Mouse (Mus musculus): ENCODE measurements around the gene Gm2a.

The Gm2a gene

DNA sequence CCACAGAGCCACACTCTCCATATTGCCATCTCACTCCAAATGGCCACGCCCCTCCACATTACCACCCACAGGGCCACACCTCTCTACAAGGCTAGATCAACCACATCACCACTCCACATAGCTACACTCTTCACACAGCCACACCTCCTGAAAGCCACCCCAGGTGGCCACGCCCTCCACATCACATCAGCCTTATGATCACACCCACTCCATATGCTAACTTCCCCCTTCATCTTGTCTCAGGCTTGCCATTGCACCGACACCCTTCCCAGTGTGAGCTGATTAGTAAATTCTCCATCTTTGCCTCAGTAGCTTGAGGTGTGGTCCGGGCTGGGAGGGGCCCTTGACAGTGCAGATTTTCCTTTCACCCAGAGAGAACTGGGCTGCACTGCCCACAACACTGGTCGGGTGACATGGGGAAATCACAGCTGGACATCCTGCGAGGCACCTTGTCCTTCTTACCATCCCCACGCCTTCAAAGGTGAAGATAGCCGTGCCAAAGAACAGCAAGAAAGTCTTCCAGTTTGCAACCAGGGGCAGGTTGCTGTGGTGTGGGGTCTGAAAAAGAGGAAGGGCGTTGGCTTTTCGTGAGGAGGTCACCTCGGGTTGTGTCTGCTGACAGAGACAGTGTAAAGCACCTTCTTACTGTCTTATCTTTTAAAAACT, 33.3 kb downstream of the Gm2a start:
- DNase-seq (ENCODE audit: low read depth, low spot score) = peak; percentile 31

GRCm38 (mm10) chr11:55131946-55132345, 34.0 kb downstream of the Gm2a start:
- no peak for DNase-seq (ENCODE audit: low read depth, low spot score)

DNA sequence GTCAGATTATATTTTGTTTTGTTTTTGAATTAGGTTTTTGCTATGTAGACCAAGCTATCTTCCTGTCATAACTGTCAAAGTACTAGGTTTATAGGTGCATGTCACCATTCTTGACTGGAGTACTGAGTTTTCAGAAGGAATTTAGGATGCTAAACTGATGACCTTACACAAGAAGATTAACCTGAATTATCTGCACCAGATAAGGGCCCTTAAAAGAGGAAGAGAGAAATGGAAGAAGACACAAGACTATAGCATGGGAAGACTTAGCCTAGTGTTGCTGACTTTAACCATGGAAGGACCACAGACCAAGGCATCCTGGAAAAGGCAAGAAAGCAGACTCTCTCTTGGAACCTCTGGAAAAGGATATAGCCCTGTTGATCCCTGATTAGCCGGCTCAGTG, 35.3 kb downstream of the Gm2a start:
- no peak for DNase-seq (ENCODE audit: low read depth, low spot score)

- no peak for DNase-seq (ENCODE audit: low read depth, low spot score)
These were observed 36.5 kb downstream of the Gm2a start for GRCm38 (mm10) chr11:55134407-55134806.

DNA sequence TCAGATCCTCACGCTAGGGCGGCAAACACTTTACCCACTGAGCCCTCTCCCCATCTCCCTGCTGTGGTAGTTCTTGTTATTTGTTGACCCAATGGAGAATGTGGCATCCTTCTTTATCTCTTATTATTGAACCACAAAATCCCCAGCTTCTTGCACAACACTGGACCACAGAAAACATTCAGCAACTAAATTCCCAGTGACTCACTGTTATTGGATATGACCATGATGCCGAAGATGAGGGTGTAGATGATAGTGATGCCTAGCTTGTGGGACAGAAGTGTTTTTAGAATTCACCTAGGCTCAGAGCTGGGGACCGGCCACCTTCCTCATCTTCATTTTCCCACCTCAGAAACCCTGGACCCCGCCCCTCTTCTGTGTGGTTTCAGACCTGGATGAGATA, 37.0 kb downstream of the Gm2a start:
- no peak for DNase-seq (ENCODE audit: low read depth, low spot score)

GRCm38 (mm10) chr11:55136770-55137547, 39.0 kb downstream of the Gm2a start:
- peak; percentile 46 for DNase-seq (ENCODE audit: low read depth, low spot score)

GRCm38 (mm10) chr11:55137646-55138045, 39.7 kb downstream of the Gm2a start:
- DNase-seq (ENCODE audit: low read depth, low spot score) = no peak

DNA sequence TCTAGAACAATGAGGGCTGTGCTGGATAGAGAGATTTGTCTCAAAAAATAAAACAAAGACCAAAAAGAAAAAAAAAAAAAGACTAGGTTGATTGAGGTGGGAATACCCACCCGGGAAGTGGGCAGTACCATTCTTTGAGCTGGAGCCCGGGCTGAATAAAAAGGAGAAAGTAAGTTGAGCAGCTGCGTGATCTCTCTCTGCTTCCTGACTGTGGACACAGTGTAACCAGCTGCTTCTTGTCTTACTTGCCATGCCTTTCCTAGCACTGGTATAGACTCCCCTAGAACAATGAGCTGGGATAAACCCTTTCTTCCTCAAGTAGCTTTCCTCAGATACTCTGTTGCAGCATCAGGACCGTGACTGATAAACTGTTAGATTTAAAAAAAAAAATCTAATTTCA, 43.6 kb downstream of the Gm2a start:
- no peak for DNase-seq (ENCODE audit: low read depth, low spot score)

GRCm38 (mm10) chr11:55144011-55144410, 46.1 kb downstream of the Gm2a start:
- DNase-seq (ENCODE audit: low read depth, low spot score) = no peak

GRCm38 (mm10) chr11:55146855-55147254, 48.9 kb downstream of the Gm2a start:
- DNase-seq (ENCODE audit: low read depth, low spot score) = no peak

GRCm38 (mm10) chr11:55147423-55147822, 49.5 kb downstream of the Gm2a start:
- no peak for DNase-seq (ENCODE audit: low read depth, low spot score)

DNA sequence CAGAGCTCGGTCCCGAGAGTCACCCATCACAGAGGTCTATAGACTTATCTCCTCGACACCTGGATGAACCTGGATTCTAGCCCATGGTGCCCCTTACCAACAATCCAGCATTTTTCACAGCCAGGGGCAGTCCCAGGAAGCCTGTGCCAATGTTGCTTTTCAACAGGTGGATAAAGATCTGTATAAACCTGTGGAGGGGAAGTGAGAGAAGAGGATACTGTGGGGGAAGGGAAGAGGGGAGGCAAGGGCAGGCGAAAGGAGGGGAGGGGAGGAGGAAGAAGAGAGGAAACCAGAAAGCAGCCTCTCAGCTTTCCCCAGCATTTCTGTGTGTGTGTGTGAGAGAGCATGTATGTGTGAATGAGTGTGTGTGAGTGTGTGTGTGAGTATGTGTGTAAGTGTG, 50.5 kb downstream of the Gm2a start:
- DNase-seq (ENCODE audit: low read depth, low spot score) = peak; percentile 45

DNA sequence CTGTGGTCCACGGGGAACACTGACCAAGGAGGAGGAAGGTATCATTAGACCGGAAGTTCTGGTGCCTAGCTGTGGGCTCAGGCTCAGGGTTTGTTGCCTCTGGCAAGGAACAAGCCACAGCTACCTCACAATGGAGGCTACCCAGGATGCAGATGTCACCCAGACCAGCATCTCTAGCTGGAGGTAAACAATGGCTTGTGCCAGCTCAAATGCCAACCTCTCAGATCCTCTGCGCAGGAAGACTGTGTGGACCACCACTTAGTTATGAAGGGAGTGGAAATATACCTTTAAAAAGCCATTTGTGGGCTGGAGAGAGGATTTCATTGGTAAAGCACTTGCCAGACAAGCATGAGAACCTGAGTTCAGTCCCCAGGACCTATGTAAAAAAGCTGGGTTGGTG, 53.7 kb downstream of the Gm2a start, which contains the start of gene Slc36a3:
Gene Slc36a3 (minus strand): TSS at position 101 of the 400 bp plus-strand sequence.
- DNase-seq (ENCODE audit: low read depth, low spot score) = no peak

DNA sequence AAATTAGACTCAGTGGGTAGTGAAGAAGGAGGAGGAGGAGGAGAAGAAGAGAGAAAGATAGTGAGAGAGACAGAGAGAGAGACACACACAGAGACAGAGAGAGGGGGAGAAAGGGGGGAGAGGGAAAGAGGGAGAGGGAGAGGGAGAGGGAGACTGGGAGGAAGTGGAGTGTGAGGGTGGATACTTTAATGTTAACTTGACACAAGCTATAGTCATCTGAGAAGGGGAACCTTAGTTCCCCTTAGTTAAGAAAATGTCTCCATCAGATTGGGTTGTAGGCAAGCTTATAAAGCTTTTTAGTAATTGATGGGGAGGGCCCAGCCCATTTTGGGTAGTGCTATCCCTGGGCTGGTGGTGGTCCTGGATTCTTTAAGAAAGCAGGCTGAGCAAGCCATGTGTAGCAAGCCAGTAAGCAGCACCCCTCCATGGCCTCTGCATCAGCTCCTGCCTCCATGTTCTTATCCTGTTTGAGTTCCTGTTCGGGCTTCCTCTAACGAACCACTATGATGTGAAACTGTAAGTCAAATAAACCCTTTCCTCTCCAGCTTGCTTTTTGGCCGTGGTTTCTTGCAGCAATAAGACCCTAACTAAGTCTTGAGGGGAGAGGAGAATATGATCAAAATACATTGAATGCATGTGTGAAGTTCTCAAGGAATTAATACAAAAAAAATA, 56.6 kb downstream of the Gm2a start:
- peak; percentile 61 for DNase-seq (ENCODE audit: low read depth, low spot score)

GRCm38 (mm10) chr11:55155070-55155421, 57.1 kb downstream of the Gm2a start:
- peak; percentile 67 for DNase-seq (ENCODE audit: low read depth, low spot score)

GRCm38 (mm10) chr11:55158785-55159359, 61.0 kb downstream of the Gm2a start:
- peak; percentile 86 for DNase-seq (ENCODE audit: low read depth, low spot score)

Measured in A20 (cell line).